Mouse (Mus musculus) heart, embryonic 16.5 days (tissue): ENCODE measurements at regions not wholly inside any gene's neighbourhood (a gene's known extent, or its start where the extent isn't known, plus 50 kb on each side); places are given as distances from the start of the nearest gene placed in this dataset.

Source experiments
- ATAC-seq: fragments of 200-750 bp; cut with Nextera tagmentation; replicated peaks from 2 replicates; pipeline ENCODE4 v1.8.0; 2017; ENCODE audit warnings: moderate number of reproducible peaks; ENCODE audit not compliant: insufficient read depth, low FRiP score; ENCODE audit errors: extremely low read depth
- H3K27ac ChIP-seq: fragments of 300-500 bp; sonication (generic); 2 replicates; pipeline ENCODE4 v1.5.1; 2014; ENCODE audit warnings: mild to moderate bottlenecking, low read length, control low read depth, moderate library complexity
- H3K27me3 ChIP-seq: fragments of 300-500 bp; sonication (generic); 2 replicates; pipeline ENCODE4 v1.6.1; 2014; ENCODE audit warnings: low read length, mixed read lengths; ENCODE audit not compliant: control insufficient read depth, insufficient read depth
- H3K36me3 ChIP-seq: fragments of 300-500 bp; sonication (generic); 2 replicates; pipeline ENCODE4 v1.6.1; 2014; ENCODE audit not compliant: control insufficient read depth, insufficient read depth
- H3K4me1 ChIP-seq: fragments of 300-500 bp; sonication (generic); 2 replicates; pipeline ENCODE4 v1.6.1; 2014; ENCODE audit warnings: low read length, mixed read lengths; ENCODE audit not compliant: control insufficient read depth, insufficient read depth
- H3K4me2 ChIP-seq: fragments of 300-500 bp; sonication (generic); 2 replicates; pipeline ENCODE4 v1.6.1; 2014; ENCODE audit warnings: low read depth, mild to moderate bottlenecking, control low read depth, low read length
- H3K4me3 ChIP-seq: fragments of 300-500 bp; sonication (generic); 2 replicates; pipeline ENCODE4 v1.5.1; 2014; ENCODE audit warnings: mild to moderate bottlenecking, control low read depth, low read length
- H3K9ac ChIP-seq: fragments of 300-500 bp; sonication (generic); 2 replicates; pipeline ENCODE4 v1.6.1; 2014; ENCODE audit warnings: low read length, control low read depth
- H3K9me3 ChIP-seq: fragments of 300-500 bp; sonication (generic); replicated peaks from 2 replicates; pipeline ENCODE4 v1.6.1; 2016; ENCODE audit warnings: low read length; ENCODE audit not compliant: control insufficient read depth
- WGBS: fragments of 180-500 bp; shearing (Covaris S2); extraction: QIAGEN DNeasy Blood & Tissue Kit; methylation state at CpG from one replicate; pipeline ENCODE4 v1.1.7; 2014; 5-methylcytosine and 5-hydroxymethylcytosine counted together

DNA sequence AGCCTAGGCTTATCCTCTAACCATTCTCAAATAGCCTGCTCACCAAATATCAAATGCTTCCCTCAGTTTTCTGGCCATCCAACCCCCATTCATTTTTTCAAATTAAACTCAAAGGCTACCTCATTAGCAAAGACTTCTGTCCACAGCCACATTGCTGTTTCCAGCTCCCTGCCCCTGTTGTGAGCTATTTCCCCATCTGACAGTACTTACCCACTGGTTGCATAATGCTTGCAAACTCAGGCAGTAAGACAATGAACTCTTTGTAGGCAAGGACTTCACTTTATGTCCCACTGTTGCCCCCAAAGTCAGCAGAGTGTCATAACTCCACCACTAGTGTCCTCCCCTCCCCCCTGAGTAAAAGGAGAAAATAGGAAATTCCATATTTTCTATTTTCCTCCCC lies 194.7 kb downstream of the Rpl10-ps3 start:
- Histone ChIP-seq H3K4me1 (peaks cover 4% of the 10 kb centered on the region; the same call in 1 of the 2 replicates), H3K9me3 (no peaks in the 10 kb centered on the region), H3K27ac (no peak overlapping the region), H3K27me3 (no peaks in the 10 kb centered on the region), H3K4me2 (no peak overlapping the region), H3K36me3 (no peaks in the 10 kb centered on the region), H3K4me3 (no peak overlapping the region), H3K9ac (no peak overlapping the region)
- no peak for ATAC-seq

DNA sequence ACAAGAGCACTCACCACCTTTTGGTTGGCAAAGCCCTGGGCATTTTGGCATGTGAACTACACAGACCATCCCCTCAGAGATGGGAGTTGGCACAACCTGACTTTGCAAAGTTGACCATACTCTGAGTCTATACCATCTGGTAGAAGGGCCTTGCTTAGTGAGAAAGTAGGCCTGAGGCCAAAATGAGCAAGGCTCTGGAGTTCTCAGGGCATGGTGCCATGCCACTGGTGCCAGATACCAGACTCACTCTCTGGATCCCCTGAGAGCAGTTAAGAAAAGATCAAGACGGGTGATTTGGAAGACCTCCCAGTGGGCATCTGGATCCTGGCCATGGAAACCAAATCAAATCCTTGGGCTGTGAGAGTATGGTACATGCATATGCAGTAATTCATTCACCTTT lies 202.0 kb downstream of the Rpl10-ps3 start:
- no peaks in the 10 kb centered on the region for H3K9me3 ChIP-seq
- no peaks in the 10 kb centered on the region for H3K27me3 ChIP-seq
- WGBS, result 61% methylated on average over 1 of the region's 1 CpGs
- H3K4me2 ChIP-seq, result no peak overlapping the region
- H3K9ac ChIP-seq, result no peak overlapping the region
- ATAC-seq, result no peak
- 0 out of 2 replicates have a peak, but pooled peaks cover 2% of the 10 kb centered on the region for H3K4me1 ChIP-seq
- H3K36me3 ChIP-seq, result no peaks in the 10 kb centered on the region
- H3K4me3 ChIP-seq, result no peak overlapping the region
- H3K27ac ChIP-seq, result no peak overlapping the region

DNA sequence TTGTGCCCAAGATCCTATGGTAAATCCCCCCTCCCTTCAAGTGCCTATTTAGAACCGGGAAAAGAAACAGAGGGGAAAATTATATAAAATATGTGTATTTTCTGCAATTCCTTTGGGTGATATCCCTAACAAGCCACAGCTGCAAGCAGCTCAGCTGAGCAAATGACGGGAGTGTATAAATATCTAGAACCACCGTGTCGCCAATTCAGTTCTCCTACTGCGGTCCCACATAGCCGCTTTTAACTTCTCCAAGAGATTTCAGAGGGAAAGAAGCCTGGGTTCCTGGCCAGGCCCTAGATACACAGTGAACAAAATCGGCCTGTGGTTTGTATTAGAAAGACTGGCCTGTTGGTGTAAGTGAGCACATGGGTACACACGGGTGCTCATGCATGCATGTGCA lies 202.7 kb downstream of the Rpl10-ps3 start:
- no peaks in the 10 kb centered on the region for H3K9me3 ChIP-seq
- no peak overlapping the region for H3K9ac ChIP-seq
- H3K4me1 ChIP-seq, result 0 out of 2 replicates have a peak, but pooled peaks cover 2% of the 10 kb centered on the region
- ATAC-seq, result no peak
- H3K27ac ChIP-seq, result no peak overlapping the region
- no peaks in the 10 kb centered on the region for H3K36me3 ChIP-seq
- H3K4me2 ChIP-seq, result no peak overlapping the region
- H3K27me3 ChIP-seq, result no peaks in the 10 kb centered on the region
- WGBS, result 81% methylated on average over 8 of the region's 8 CpGs
- no peak overlapping the region for H3K4me3 ChIP-seq

DNA sequence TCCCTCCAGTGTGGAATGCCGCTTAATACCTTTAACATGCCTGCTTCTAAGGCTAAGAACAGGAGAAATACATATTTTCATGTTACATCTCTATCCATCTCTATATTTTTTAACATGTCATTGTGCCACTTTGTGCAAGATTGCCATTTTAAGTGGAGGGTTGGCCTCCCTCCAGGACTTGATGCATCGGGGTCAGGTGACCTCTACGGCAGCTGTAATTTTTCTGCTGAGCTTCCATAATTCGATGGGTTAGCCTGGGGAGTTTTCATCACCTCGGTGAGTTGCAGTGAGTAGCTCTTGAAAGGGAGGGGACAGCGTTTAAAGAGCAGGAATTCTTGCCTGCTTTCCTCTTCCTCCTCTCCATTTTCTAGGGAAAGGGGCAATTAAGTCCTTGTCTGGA lies 203.6 kb downstream of the Rpl10-ps3 start:
- no peak for ATAC-seq
- H3K27me3 ChIP-seq, result no peaks in the 10 kb centered on the region
- no peak overlapping the region for H3K9ac ChIP-seq
- H3K36me3 ChIP-seq, result no peaks in the 10 kb centered on the region
- H3K4me1 ChIP-seq, result 0 out of 2 replicates have a peak, but pooled peaks cover 2% of the 10 kb centered on the region
- 48% methylated on average over 6 of the region's 6 CpGs for WGBS
- H3K27ac ChIP-seq, result no peak overlapping the region
- H3K9me3 ChIP-seq, result no peaks in the 10 kb centered on the region
- H3K4me3 ChIP-seq, result no peak overlapping the region
- no peak overlapping the region for H3K4me2 ChIP-seq

DNA sequence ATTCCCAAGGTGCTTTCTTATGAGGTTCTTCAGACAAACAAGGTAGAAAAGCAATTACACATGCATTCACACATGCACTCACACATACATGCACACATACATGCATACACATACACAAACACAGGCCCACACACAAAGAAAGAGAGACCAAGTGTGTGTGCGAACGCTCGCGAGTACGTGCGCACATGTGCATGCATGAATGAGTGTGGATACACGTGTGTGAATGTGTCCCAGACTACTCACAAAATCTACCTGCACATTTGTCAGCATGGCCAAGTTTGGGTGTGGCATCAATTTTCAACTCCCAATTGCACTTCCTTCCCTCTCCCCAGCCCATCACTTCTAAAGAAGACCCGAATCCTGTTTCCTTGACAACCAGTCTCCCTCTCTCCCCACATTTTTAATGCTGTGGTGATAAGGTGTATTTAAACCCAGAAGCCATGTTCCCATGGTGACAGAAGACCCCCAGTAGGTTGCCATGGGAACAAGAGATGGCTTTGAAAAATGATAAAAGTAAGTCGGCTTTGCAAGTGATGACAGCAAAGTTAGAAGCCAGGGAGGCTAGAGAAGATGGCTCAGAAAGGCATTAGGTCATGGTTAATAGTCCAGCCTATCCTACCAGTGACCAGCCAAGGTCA lies 206.3 kb downstream of the Rpl10-ps3 start:
- Histone ChIP-seq H3K4me3 (no peak overlapping the region), H3K4me2 (no peak overlapping the region), H3K9me3 (no peaks in the 10 kb centered on the region), H3K27ac (no peak overlapping the region), H3K9ac (no peak overlapping the region), H3K36me3 (no peaks in the 10 kb centered on the region), H3K4me1 (0 out of 2 replicates have a peak, but pooled peaks cover 2% of the 10 kb centered on the region), H3K27me3 (no peaks in the 10 kb centered on the region)
- ATAC-seq, result no peak
- 88% methylated on average over 9 of the region's 9 CpGs for WGBS

DNA sequence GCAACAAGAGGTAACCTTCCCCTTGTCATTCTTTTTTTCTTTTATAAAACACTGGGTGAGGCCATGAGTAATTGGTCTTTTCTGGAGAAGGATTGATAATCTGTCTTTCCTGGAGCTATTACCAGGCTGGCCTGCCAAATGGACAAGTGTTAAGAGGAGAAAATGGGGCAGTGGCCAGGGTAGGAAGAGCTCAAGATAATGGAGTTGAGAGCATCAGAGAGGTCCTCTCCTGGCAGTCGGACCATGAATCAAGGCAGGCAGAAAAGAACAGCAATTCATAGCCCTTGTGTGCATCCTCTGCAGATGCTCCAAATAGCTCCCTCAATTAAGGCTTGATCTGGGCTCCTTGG lies 208.2 kb downstream of the Rpl10-ps3 start:
- Histone ChIP-seq H3K9me3 (no peaks in the 10 kb centered on the region), H3K4me2 (no peak overlapping the region), H3K4me1 (0 out of 2 replicates have a peak, but pooled peaks cover 2% of the 10 kb centered on the region), H3K27ac (no peak overlapping the region), H3K36me3 (no peaks in the 10 kb centered on the region), H3K4me3 (no peak overlapping the region), H3K9ac (no peak overlapping the region), H3K27me3 (no peaks in the 10 kb centered on the region)
- no peak for ATAC-seq
- WGBS, result 64% methylated on average over 1 of the region's 1 CpGs

DNA sequence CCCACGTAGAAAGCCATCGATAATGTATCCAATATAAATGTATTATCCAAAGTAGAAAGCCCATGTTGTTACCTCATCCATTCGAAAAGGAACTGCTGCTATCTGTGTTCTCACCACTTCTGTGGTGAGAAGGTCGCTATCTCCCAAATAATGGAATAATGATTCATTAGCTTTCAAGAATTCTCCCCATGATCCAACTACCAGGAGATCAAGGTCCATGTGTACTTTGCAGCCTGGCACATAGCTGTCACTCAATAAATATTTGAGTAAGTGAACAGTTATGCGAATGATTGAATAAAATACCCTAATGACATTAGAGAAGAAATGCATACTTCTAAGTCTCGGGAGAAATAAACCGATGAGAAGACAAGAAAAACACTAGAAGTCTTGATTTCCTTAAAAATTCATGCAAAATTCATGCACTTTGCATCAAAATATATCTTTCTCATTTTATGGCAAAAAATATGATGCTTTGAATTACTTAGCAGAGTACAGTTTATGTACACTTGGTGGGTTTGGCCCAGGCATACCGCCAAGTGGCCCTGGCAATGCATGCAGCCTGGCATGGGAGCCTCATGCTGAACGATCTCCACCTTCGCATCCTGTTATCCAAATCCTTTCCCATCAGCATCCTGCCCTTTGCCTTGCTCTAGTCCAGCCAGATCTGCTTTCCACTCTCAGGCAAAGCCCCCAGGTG lies 208.7 kb downstream of the Rpl10-ps3 start:
- no peak overlapping the region for H3K27ac ChIP-seq
- WGBS, result 80% methylated on average over 10 of the region's 10 CpGs
- no peak overlapping the region for H3K4me3 ChIP-seq
- H3K36me3 ChIP-seq, result no peaks in the 10 kb centered on the region
- H3K27me3 ChIP-seq, result no peaks in the 10 kb centered on the region
- ATAC-seq, result no peak
- no peaks in the 10 kb centered on the region for H3K4me1 ChIP-seq
- no peak overlapping the region for H3K4me2 ChIP-seq
- no peaks in the 10 kb centered on the region for H3K9me3 ChIP-seq
- no peak overlapping the region for H3K9ac ChIP-seq

DNA sequence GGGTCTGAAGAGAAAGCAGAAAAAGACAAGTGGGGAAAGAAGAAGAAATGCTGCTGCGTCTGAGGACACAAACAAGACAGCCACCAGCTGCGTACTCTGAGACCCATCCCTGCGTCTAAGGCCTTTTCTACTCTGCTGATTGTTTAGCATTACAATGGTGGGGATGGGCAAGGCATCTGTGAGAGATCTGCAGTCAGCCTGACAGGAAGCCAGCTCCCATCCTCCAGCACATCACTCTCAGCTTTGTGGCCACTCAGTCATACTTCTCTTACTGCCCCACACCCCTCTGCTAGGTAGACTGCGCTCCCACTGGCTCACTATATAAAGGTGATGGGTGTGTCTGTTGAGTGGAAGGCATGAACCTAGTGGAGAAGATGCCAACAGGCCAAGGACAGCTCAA lies 220.5 kb downstream of the Rpl10-ps3 start:
- H3K27me3 ChIP-seq, result no peaks in the 10 kb centered on the region
- H3K36me3 ChIP-seq, result no peaks in the 10 kb centered on the region
- no peak overlapping the region for H3K4me3 ChIP-seq
- WGBS, result 57% methylated on average over 4 of the region's 4 CpGs
- no peak for ATAC-seq
- H3K4me2 ChIP-seq, result no peak overlapping the region
- no peak overlapping the region for H3K9ac ChIP-seq
- no peak overlapping the region for H3K27ac ChIP-seq
- no peaks in the 10 kb centered on the region for H3K4me1 ChIP-seq
- H3K9me3 ChIP-seq, result no peaks in the 10 kb centered on the region

DNA sequence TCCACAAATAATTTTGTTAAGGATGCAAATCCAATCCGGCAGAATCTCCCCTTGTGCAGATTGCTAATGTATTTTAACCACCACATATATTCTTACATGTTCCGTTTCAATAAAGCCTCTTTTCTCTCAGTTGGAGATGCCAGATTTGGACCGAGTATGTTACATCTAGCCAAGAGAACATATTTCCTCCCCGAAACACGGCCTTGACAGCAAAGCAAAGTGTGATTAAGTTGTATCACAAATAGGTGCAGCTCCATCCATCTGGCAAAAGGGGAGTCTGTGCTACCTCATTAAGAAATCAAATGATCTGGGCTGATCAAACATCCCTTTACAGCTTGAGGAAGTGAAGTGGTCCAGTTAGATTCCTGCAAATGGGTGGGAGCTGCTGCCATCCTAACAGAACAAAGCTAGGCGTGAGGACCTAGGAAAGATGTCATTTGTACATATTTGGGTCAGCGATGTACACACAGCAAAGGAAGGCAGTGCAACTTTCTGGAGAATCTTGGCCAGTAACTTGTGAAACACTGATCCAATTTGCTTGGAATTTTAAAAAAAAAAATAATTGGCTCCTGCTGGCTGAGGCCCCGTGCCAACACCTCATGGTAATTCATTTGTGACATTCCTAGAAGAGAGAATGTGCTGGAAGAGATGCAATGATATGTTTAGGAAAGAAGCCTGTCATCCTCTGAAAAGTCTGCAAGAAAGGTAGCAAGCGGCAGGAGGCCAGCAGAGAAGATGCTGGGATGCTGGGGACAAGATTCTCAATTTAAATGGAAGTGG lies 223.8 kb downstream of the Rpl10-ps3 start:
- Histone ChIP-seq H3K4me1 (no peaks in the 10 kb centered on the region), H3K36me3 (no peaks in the 10 kb centered on the region), H3K27ac (no peak overlapping the region), H3K9ac (no peak overlapping the region), H3K4me2 (no peak overlapping the region), H3K27me3 (no peaks in the 10 kb centered on the region), H3K9me3 (no peaks in the 10 kb centered on the region), H3K4me3 (no peak overlapping the region)
- WGBS, result 76% methylated on average over 9 of the region's 9 CpGs
- no peak for ATAC-seq
